In the genomic region with DNA sequence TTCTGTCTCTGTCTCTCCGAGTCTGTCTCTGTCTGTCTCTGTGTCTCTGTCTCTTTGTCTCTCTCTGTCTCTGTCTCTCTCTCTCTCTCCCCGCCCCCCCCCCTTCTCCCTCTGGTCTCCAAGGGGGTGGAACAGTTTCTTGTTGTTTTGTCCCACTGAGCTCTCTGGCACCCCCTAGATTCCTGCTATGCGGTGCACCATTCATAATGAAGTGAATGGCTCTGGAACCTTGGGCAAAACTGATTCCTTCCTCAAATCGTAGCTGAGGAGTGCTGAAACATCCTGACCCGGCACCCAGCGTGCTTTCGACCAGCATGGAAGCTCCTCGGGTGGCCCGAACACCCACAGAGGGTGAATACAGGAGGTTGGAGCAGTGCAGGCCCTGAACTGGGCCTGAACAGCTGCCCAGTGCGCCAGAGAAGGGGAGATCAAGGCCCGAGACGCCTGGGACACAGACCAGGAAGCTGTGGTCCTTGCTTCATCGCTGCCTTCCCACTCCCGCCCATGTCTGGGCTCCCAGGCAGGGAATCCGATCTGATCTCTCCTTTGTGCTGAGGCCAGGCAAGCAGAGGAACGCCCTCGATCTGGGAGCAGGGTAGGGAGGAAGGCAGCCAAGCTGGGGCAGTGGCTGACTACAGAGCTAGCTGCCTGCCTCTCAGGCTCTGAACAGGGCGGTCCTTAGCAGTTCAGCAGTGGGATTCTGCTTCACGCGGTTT, we compare ENCODE assay signal across 8 mouse cellular contexts. TPM values are rescaled to one million over a fixed set of nuclear protein-coding genes. Genes with fewer than 3 reads are reported as not detected.
DNase-seq lines count a peak whose midpoint lies in the region; ATAC-seq lines count a peak whose summit lies in the region.

No protein-coding gene starts in this region.

- H3K9me3 ChIP-seq in kidney, embryonic 15.5 days (replicated peaks): no peaks in the 10 kb centered on the region

- WGBS in kidney, embryonic 15.5 days: 27% methylated on average over 20 of the region's 20 CpGs

- DNase-seq in kidney, postnatal 25 days: no peak
- DNase-seq in R1 (ENCODE audit: low read depth, low spot score): peak; percentile 87
- peak; percentile 62 for DNase-seq in gastrocnemius, postnatal 10 days
- DNase-seq in lung, postnatal 10 days: peak; percentile 68
- no peak for DNase-seq in thymus, postnatal 14 days
- no peak for DNase-seq in left cerebral cortex, adult 11 months (ENCODE audit: low spot score)
- DNase-seq in right cerebral cortex, adult 18-20 months: no peak

- H3K27ac ChIP-seq in kidney, embryonic 15.5 days: peak overlapping the region; percentile 41; the same call in 1 of the 2 replicates

- no peak for ATAC-seq in kidney, embryonic 15.5 days (replicated peaks; ENCODE audit: low FRiP score)

- H3K9ac ChIP-seq in kidney, embryonic 15.5 days: no peak overlapping the region

- no peaks in the 10 kb centered on the region for H3K36me3 ChIP-seq in kidney, embryonic 15.5 days

- H3K4me3 ChIP-seq in kidney, embryonic 15.5 days (replicated peaks): no peak overlapping the region

- H3K4me2 ChIP-seq in kidney, embryonic 15.5 days: no peak overlapping the region

- H3K27me3 ChIP-seq in kidney, embryonic 15.5 days: peaks cover 36% of the 10 kb centered on the region

- H3K4me1 ChIP-seq in kidney, embryonic 15.5 days: peaks cover 20% of the 10 kb centered on the region

RNA-seq across cellular contexts. Expression of a gene that starts 13.5 kb away (rescaled TPM):
- 0.08 and 0.22 TPM in 2 replicates for polyA plus RNA-seq in kidney, embryonic 15.5 days (2015; fragmentation: Nextera tagmentation; extraction: Ambion mirVana)
- total RNA-seq in gastrocnemius, postnatal 10 days (2021): under 1 TPM; 0.47 to 0.77 TPM

RNA-seq across cellular contexts. Expression of a gene that starts 34.7 kb away (rescaled TPM):
- polyA plus RNA-seq in kidney, embryonic 15.5 days (2015; fragmentation: Nextera tagmentation; extraction: Ambion mirVana): not detected in 2 replicates
- not detected for total RNA-seq in gastrocnemius, postnatal 10 days (2021)

RNA-seq across cellular contexts. Expression of a gene that starts 52.9 kb away (rescaled TPM):
- polyA plus RNA-seq in kidney, embryonic 15.5 days (2015; fragmentation: Nextera tagmentation; extraction: Ambion mirVana): 6.0 and 6.5 TPM in 2 replicates
- 1 to 10 TPM; 5.9 to 6.9 TPM for total RNA-seq in gastrocnemius, postnatal 10 days (2021)

Comparison
In these comparisons a context has a peak if more than half of its experiments do, and no peak if none do; other contexts are left out.
1. DNase-seq: peak in R1 (single experiment), gastrocnemius, postnatal 10 days (single experiment) and lung, postnatal 10 days (single experiment); none in kidney, postnatal 25 days (0 of 2), thymus, postnatal 14 days (single experiment), left cerebral cortex, adult 11 months (single experiment) and right cerebral cortex, adult 18-20 months (single experiment).